Mouse (Mus musculus) heart, adult 2 months (tissue): Measurements from ENCODE around the gene Tmem11.

ENCODE experiments used
- EP300 ChIP-seq: fragments of 200-500 bp; IDR thresholded peaks from 2 replicates; pipeline ENCODE4 v1.6.1; 2011; ENCODE audit warnings: low read depth, low read length, control low read depth; ENCODE audit not compliant: insufficient read depth
- POLR2A ChIP-seq: fragments of 200-500 bp; IDR thresholded peaks from 2 replicates; pipeline ENCODE4 v1.6.1; 2011; ENCODE audit warnings: mild to moderate bottlenecking, low read depth, low read length, control low read depth; ENCODE audit not compliant: insufficient read depth

DNA sequence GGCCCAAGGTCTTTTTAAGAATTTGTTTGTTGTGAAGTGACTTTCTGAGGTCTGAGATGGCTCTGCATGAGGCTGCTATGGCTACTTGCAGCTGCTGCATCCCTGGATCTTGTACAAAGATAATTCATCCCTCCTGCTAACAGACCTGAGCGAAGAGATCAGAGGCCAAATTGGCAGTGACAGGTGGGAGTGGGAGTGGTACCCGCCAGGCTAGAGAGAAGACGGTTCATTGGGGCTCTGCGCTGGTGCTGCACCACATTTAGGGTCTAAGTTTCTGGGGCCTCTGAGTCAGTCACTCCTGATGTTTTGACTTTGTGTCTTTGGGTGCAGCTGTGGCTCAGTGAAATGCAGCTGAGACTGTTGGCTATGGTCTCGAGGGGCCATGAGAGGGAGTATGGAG, 35.7 kb downstream of the Tmem11 start:
- no peak for TF ChIP-seq EP300
- TF ChIP-seq POLR2A: no peak
